Mouse (Mus musculus): Measurements from ENCODE around the gene Megf11. TPM values are rescaled to one million over a fixed set of nuclear protein-coding genes. Genes with fewer than 3 reads are reported as not detected.
"Not testable (repeated sequence)": the region's sequence is repeated elsewhere in the genome, so short reads cannot be mapped to it uniquely, and the experiment has no call there.

The Megf11 gene
- polyA plus RNA-seq, 1 experiment from 2014 or later = 16.3 TPM

- Histone ChIP-seq H3K27ac (replicated peaks) (no peak overlapping the region), H3K4me1 (replicated peaks) (peaks cover 21% of the 10 kb centered on the region; the same call in 1 of the 2 replicates), H3K36me3 (no peaks in the 10 kb centered on the region), H3K27me3 (no peaks in the 10 kb centered on the region), H3K9ac (no peak overlapping the region), H3K4me2 (no peak overlapping the region), H3K4me3 (no peak overlapping the region), H3K9me3 (no peaks in the 10 kb centered on the region)
- 51% methylated on average over 2 of the region's 2 CpGs for WGBS
- ATAC-seq (ENCODE audit: low FRiP score, low read depth) = no peak
Observed at GRCm38 (mm10) chr9:64472165-64472564, 86.7 kb downstream of the Megf11 start.

- Histone ChIP-seq H3K4me1 (replicated peaks) (peaks cover 21% of the 10 kb centered on the region; the same call in 1 of the 2 replicates), H3K36me3 (no peaks in the 10 kb centered on the region), H3K27me3 (no peaks in the 10 kb centered on the region), H3K4me3 (no peak overlapping the region), H3K9ac (no peak overlapping the region), H3K4me2 (no peak overlapping the region), H3K9me3 (no peaks in the 10 kb centered on the region), H3K27ac (replicated peaks) (no peak overlapping the region)
- WGBS = 66% methylated on average over 6 of the region's 6 CpGs
- ATAC-seq (ENCODE audit: low FRiP score, low read depth) = no peak
Observed at GRCm38 (mm10) chr9:64472743-64473142, 87.3 kb downstream of the Megf11 start.

DNA sequence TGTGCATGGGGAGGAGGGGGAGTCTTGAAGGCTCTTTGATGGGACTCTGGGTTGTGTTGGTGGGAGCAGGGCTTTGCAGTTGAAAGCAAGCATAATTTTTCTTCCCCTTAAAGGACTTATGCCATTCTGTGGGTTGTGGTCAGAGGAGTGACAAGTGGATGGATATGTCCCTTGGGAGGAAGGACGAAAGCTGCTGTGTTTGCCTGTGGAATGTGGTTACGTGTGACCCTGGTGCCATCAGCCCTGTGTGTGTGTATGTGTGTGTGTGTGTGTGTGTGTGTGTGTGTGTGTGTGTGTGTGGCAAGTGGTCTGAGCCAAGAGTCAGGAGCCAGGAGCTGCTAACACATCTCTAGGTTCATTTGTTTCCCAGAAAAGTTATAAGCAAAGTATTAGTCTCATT is 87.7 kb downstream of the Megf11 start:
- no peak overlapping the region for H3K27ac ChIP-seq (replicated peaks)
- H3K9ac ChIP-seq = no peak overlapping the region
- 57% methylated on average over 2 of the region's 2 CpGs for WGBS
- H3K4me3 ChIP-seq = no peak overlapping the region
- no peaks in the 10 kb centered on the region for H3K9me3 ChIP-seq
- no peaks in the 10 kb centered on the region for H3K36me3 ChIP-seq
- peaks cover 21% of the 10 kb centered on the region; the same call in 1 of the 2 replicates for H3K4me1 ChIP-seq (replicated peaks)
- ATAC-seq (ENCODE audit: low FRiP score, low read depth) = no peak
- no peaks in the 10 kb centered on the region for H3K27me3 ChIP-seq
- no peak overlapping the region for H3K4me2 ChIP-seq

GRCm38 (mm10) chr9:64473695-64474094 is 88.3 kb downstream of the Megf11 start:
- Histone ChIP-seq H3K4me3 (no peak overlapping the region), H3K36me3 (no peaks in the 10 kb centered on the region), H3K27ac (replicated peaks) (no peak overlapping the region), H3K9ac (no peak overlapping the region), H3K4me2 (no peak overlapping the region), H3K9me3 (no peaks in the 10 kb centered on the region), H3K27me3 (no peaks in the 10 kb centered on the region), H3K4me1 (replicated peaks) (peaks cover 21% of the 10 kb centered on the region; the same call in 1 of the 2 replicates)
- no peak for ATAC-seq (ENCODE audit: low FRiP score, low read depth)
- 66% methylated on average over 4 of the region's 4 CpGs for WGBS

DNA sequence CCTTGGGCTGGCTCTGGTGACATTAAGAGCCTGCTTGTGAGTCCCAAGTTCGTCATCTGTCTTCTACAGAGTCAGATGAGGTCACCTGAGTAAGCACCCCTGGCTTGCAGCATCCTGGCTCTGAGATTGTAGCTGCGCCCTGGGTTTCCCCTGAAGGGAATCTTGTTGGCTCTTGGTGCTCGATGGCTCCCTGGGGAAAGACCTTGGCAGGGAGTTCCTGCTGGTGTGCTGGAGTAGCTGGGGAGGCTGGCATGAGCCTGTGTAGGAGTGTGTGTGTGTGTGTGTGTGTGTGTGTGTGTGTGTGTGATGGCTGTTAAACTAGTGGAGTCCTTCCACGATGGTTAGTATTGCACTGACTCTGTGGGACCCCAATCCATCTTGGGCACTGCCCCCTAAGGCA is 88.7 kb downstream of the Megf11 start:
- Histone ChIP-seq H3K4me3 (no peak overlapping the region), H3K27me3 (no peaks in the 10 kb centered on the region), H3K27ac (replicated peaks) (no peak overlapping the region), H3K4me1 (replicated peaks) (peaks cover 21% of the 10 kb centered on the region; the same call in 1 of the 2 replicates), H3K4me2 (no peak overlapping the region), H3K36me3 (no peaks in the 10 kb centered on the region), H3K9me3 (no peaks in the 10 kb centered on the region), H3K9ac (no peak overlapping the region)
- ATAC-seq (ENCODE audit: low FRiP score, low read depth) = no peak
- WGBS = 40% methylated on average over 4 of the region's 4 CpGs

GRCm38 (mm10) chr9:64475942-64476341 is 90.5 kb downstream of the Megf11 start:
- WGBS = 23% methylated on average over 2 of the region's 2 CpGs
- Histone ChIP-seq H3K4me3 (no peak overlapping the region), H3K27me3 (no peaks in the 10 kb centered on the region), H3K4me1 (replicated peaks) (peaks cover 21% of the 10 kb centered on the region; the same call in 1 of the 2 replicates), H3K27ac (replicated peaks) (no peak overlapping the region), H3K9ac (no peak overlapping the region), H3K9me3 (no peaks in the 10 kb centered on the region), H3K36me3 (no peaks in the 10 kb centered on the region), H3K4me2 (no peak overlapping the region)
- no peak for ATAC-seq (ENCODE audit: low FRiP score, low read depth)

GRCm38 (mm10) chr9:64477397-64477796 is 92.0 kb downstream of the Megf11 start:
- H3K9me3 ChIP-seq; H3K27me3 ChIP-seq; ATAC-seq (ENCODE audit: low FRiP score, low read depth); H3K4me3 ChIP-seq; H3K27ac ChIP-seq (replicated peaks); H3K9ac ChIP-seq; H3K36me3 ChIP-seq; H3K4me2 ChIP-seq: not testable (repeated sequence)
- 78% methylated on average over 7 of the region's 7 CpGs for WGBS
- H3K4me1 ChIP-seq (replicated peaks) = peaks cover 21% of the 10 kb centered on the region; the same call in 1 of the 2 replicates

DNA sequence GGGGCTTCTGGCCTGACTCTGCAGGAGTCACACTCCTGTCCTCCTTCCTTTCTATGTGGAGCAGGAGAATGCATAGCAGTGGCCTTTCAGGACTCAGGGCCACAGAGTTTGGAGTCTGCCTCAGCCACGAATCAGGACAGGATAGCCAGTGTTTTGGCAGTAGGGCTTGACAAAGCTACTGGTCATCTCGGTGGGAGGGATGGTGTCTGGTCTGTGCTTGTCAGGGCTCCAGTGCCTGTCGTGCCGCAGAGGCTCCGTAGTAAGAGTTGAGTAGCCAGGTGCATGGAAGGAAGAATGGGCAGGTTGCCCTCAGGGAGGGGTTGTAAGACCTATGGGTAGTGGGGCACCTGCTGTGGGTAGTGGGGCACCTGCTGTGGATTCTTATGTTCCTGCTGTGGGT is 96.7 kb downstream of the Megf11 start:
- H3K4me1 ChIP-seq (replicated peaks) = 0 out of 2 replicates have a peak, but pooled peaks cover 3% of the 10 kb centered on the region
- no peaks in the 10 kb centered on the region for H3K36me3 ChIP-seq
- no peaks in the 10 kb centered on the region for H3K9me3 ChIP-seq
- WGBS = 86% methylated on average over 5 of the region's 5 CpGs
- H3K27ac ChIP-seq (replicated peaks) = no peak overlapping the region
- no peaks in the 10 kb centered on the region for H3K27me3 ChIP-seq
- H3K4me2 ChIP-seq = no peak overlapping the region
- no peak overlapping the region for H3K9ac ChIP-seq
- no peak for ATAC-seq (ENCODE audit: low FRiP score, low read depth)
- H3K4me3 ChIP-seq = no peak overlapping the region

GRCm38 (mm10) chr9:64487377-64487776 is 102.0 kb downstream of the Megf11 start:
- peaks cover 3% of the 10 kb centered on the region; the same call in 1 of the 2 replicates for H3K4me1 ChIP-seq (replicated peaks)
- 60% methylated on average over 4 of the region's 4 CpGs for WGBS
- no peak overlapping the region for H3K27ac ChIP-seq (replicated peaks)
- no peak overlapping the region for H3K4me2 ChIP-seq
- no peaks in the 10 kb centered on the region for H3K27me3 ChIP-seq
- H3K4me3 ChIP-seq = no peak overlapping the region
- H3K36me3 ChIP-seq = no peaks in the 10 kb centered on the region
- no peak for ATAC-seq (ENCODE audit: low FRiP score, low read depth)
- H3K9ac ChIP-seq = no peak overlapping the region
- no peaks in the 10 kb centered on the region for H3K9me3 ChIP-seq

- no peaks in the 10 kb centered on the region for H3K36me3 ChIP-seq
- no peak overlapping the region for H3K4me2 ChIP-seq
- H3K27ac ChIP-seq (replicated peaks) = no peak overlapping the region
- ATAC-seq (ENCODE audit: low FRiP score, low read depth) = no peak; the same call in 1 of the 2 replicates
- H3K4me3 ChIP-seq = no peak overlapping the region
- H3K27me3 ChIP-seq = no peaks in the 10 kb centered on the region
- H3K9ac ChIP-seq = no peak overlapping the region
- WGBS = 63% methylated on average over 6 of the region's 6 CpGs
- H3K4me1 ChIP-seq (replicated peaks) = peaks cover 24% of the 10 kb centered on the region
- no peaks in the 10 kb centered on the region for H3K9me3 ChIP-seq
Observed at GRCm38 (mm10) chr9:64494647-64495046, 109.2 kb downstream of the Megf11 start.

GRCm38 (mm10) chr9:64498929-64499328 is 113.5 kb downstream of the Megf11 start:
- peak; percentile 80 for ATAC-seq (ENCODE audit: low FRiP score, low read depth)
- Histone ChIP-seq H3K27me3 (no peaks in the 10 kb centered on the region), H3K27ac (replicated peaks) (peak overlapping the region; percentile 28; the same call in 1 of the 2 replicates), H3K36me3 (no peaks in the 10 kb centered on the region), H3K4me2 (no peak overlapping the region), H3K9me3 (no peaks in the 10 kb centered on the region), H3K4me3 (no peak overlapping the region), H3K9ac (no peak overlapping the region), H3K4me1 (replicated peaks) (peaks cover 27% of the 10 kb centered on the region)
- WGBS = 38% methylated on average over 5 of the region's 5 CpGs

DNA sequence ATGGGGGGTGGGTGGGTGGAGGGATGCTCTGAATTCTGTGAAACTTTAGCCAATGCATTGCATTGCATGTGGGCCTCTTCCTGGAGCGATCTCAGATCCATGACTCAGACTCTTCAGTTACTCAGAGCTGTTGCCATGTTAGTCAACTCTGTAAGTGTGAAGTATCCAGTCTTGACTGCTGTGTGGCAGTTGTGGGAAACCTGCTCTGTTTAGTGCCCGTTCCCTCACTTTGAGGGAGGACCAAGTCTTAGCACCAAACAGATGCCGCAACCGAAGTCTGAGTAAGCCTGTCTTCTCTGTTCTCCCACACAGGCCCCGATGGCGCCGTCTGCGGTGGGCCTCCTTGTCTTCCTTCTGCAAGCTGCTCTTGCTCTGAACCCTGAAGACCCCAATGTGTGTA is 115.8 kb downstream of the Megf11 start:
- H3K27ac ChIP-seq (replicated peaks) = no peak overlapping the region
- peaks cover 32% of the 10 kb centered on the region for H3K4me1 ChIP-seq (replicated peaks)
- H3K27me3 ChIP-seq = no peaks in the 10 kb centered on the region
- no peak for ATAC-seq (ENCODE audit: low FRiP score, low read depth)
- H3K9ac ChIP-seq = no peak overlapping the region
- 96% methylated on average over 8 of the region's 8 CpGs for WGBS
- no peak overlapping the region for H3K4me2 ChIP-seq
- H3K36me3 ChIP-seq = no peaks in the 10 kb centered on the region
- H3K9me3 ChIP-seq = no peaks in the 10 kb centered on the region
- no peak overlapping the region for H3K4me3 ChIP-seq

- no peaks in the 10 kb centered on the region for H3K27me3 ChIP-seq
- H3K4me3 ChIP-seq = no peak overlapping the region
- H3K27ac ChIP-seq (replicated peaks) = no peak overlapping the region
- ATAC-seq (ENCODE audit: low FRiP score, low read depth) = no peak
- no peak overlapping the region for H3K4me2 ChIP-seq
- WGBS = 83% methylated on average over 1 of the region's 1 CpGs
- peaks cover 32% of the 10 kb centered on the region for H3K4me1 ChIP-seq (replicated peaks)
- no peaks in the 10 kb centered on the region for H3K36me3 ChIP-seq
- H3K9me3 ChIP-seq = no peaks in the 10 kb centered on the region
- no peak overlapping the region for H3K9ac ChIP-seq
Observed at GRCm38 (mm10) chr9:64503996-64504395, 118.6 kb downstream of the Megf11 start.
